Mouse (Mus musculus) E14TG2a.4 (cell line): ENCODE results near the gene Ddx39b.

Source experiments
- CTCF ChIP-seq: conservative IDR thresholded peaks from 2 replicates; pipeline ENCODE4 v1.5.1; 2014; ENCODE audit warnings: low read length
- NANOG ChIP-seq: IDR thresholded peaks from 2 replicates; pipeline ENCODE4 v1.6.1; 2014; ENCODE audit warnings: borderline replicate concordance, low read length, mixed read lengths

- TF ChIP-seq CTCF (peak; percentile 95), NANOG (no peak)
Observed at GRCm38 (mm10) chr17:35257824-35258491, 16.4 kb downstream of the Ddx39b start.
